Mouse (Mus musculus) cortical plate, adult 2 months (tissue): ENCODE measurements around the gene Fsd2.

Experiments used
- CTCF ChIP-seq: fragments of 200-500 bp; IDR thresholded peaks from 2 replicates; pipeline ENCODE4 v1.5.1; 2011; ENCODE audit warnings: mild to moderate bottlenecking, control low read depth, low read length; ENCODE audit not compliant: insufficient read depth; ENCODE audit errors: extremely low read depth
- POLR2A ChIP-seq: fragments of 200-500 bp; IDR thresholded peaks from 2 replicates; pipeline ENCODE4 v1.6.1; 2011; ENCODE audit warnings: mild to moderate bottlenecking, low read length, control low read depth; ENCODE audit not compliant: insufficient read depth; ENCODE audit errors: extremely low read depth

GRCm38 (mm10) chr7:81559231-81559980, 7.3 kb downstream of the Fsd2 start:
- TF ChIP-seq CTCF (no peak), POLR2A (no peak)
